Mouse (Mus musculus): ENCODE measurements around the gene Btnl1.
A peak's percentile ranks its signal among the peaks of the same experiment; 100 is the strongest.

Gene Btnl1

DNA sequence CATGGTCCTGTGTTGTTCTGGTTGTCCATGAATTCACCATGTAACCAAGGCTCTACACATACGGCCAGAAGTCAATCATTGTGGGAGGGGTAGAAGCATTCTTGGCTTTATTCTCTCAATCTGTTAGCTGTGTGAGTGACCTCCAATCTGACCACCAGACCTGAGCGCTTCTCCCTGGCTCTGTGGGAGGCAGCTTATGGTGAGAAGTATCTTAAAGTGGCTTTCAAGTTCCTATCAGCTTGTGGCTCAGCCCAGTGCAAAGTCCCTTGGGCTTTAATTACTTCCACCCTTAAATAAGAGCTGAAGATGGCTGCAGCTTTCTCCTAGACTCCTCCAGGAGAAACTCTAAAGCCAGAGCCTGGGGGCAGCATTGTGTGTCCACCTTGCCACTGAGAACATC, at the start of gene Btnl1:
Gene Btnl1, plus strand, starts transcription at position 286 of the 400 bp plus-strand sequence.
- DNase-seq (ENCODE audit: low read depth, low spot score), result no peak

- DNase-seq (ENCODE audit: low read depth, low spot score), result no peak
Measured at GRCm38 (mm10) chr17:34329807-34330206, 47.1 kb upstream of the Btnl1 start.

DNA sequence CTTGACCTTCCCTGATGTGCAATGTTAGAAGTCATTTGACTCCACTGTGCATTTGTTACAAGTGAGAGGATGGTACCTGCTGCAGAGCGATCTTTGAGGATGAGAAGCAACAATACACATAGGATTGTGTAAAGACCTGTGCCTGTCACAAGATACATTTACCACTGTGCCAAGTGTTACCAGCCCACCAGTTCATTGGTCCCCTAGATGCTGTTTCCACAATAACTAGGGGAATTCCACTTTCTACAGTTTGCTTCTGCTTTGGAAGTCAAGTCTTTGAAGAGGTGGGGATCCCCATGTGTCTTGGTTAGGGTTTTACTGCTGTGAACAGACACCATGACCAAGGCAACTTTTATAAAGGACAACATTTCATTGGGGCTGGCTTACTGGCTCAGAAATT, 45.7 kb upstream of the Btnl1 start:
- no peak for DNase-seq (ENCODE audit: low read depth, low spot score)

DNA sequence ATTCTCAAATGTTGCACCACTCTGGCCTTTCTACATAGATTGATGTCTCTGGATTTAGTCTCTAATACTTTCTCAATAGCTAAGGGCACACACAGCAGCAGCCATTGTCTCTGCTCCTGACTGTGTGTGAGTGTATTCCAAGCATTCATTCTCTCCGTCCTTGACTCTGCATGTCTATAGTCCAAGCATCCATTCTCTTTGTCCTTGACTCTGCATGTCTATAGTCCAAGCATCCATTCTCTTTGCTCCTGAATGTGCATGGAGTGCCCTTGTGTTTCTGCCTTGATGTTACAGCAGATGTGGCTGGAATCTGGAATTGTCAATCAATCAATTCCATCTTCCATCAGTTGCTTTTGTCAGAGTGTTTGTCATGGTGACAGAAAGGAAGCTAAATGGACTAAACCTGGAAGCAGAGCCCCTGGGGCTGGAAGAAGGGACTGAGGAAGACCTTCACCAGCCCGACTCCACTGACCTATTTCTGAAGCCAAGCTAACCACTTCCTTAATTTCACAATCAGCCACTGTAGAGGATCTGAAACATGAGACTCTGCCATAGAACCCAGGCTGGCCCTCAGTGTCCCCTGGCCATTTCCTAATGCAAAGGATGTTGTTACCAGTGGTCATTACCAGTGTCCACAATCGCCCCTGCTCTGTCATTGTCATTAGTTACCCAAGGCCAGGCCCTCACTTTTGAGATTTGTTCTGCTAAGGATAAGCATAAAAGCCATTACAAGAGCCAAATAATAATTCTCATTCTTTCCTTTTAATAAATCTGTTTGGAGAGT, 36.1 kb upstream of the Btnl1 start:
- DNase-seq (ENCODE audit: low read depth, low spot score), result no peak

DNA sequence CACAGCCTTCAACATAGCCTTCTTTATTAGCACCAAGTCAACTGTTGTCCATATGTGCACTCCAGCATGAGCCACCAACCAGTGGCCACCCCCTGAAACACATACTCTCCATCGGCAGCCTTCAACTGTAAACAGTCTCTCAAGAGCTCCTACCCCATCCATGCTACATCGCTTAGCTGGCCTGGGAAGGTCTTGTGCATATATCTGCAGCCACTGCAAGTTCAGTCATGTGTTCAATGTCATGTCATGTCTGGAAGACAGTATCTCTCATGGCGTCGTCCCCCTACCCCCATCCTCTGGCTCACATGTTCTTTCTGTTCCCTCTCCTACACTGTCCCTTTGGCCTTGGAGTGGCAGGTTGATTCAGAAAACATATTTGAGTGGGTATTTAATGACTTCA, 32.0 kb upstream of the Btnl1 start:
- no peak for DNase-seq (ENCODE audit: low read depth, low spot score)

- no peak for DNase-seq (ENCODE audit: low read depth, low spot score)
Measured at GRCm38 (mm10) chr17:34345486-34345885, 31.4 kb upstream of the Btnl1 start.

DNA sequence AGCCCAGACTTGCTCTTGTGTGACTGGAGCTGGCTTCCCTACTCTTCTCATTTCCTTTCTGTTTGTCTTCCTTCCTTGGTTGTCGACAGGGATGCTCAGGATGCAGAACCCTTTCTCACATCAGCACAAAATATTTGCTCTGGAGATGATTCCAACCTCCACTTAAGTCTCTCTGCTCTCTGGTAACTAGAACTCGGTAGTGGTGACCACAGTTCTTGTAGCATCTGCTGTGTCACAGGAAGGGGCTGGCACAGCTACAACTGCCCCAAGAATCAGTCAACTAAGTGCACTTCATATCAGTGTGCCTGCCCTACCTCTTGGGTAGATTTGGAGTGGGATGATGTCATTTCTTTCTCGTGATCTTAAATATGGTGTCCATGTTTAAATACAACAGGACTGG, 30.9 kb upstream of the Btnl1 start:
- no peak for DNase-seq (ENCODE audit: low read depth, low spot score)

GRCm38 (mm10) chr17:34347606-34348308, 29.2 kb upstream of the Btnl1 start:
- no peak for DNase-seq (ENCODE audit: low read depth, low spot score)

DNA sequence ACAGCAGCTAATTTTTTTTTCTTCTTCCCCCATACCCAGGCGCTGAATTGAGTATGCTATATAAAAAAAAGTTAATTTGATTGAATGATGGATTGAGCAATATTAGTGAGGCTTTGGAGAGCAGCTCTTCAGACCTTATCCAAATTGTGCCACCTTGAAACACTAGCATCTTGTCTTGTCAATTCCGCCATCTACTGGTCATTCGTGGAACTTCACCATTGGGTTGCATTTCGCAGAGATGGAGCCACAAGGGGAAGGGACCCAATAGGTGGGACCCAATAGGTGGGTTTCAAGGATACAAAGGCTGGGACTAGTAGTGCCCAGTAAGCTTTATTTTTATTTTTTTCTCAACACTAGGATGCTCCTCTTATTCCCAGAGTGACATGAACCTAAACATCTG, 27.5 kb upstream of the Btnl1 start:
- peak; percentile 46 for DNase-seq (ENCODE audit: low read depth, low spot score)

GRCm38 (mm10) chr17:34354539-34354938, 22.4 kb upstream of the Btnl1 start, which contains the start of gene Btnl2:
TSS of gene Btnl2 (plus strand) at chr17:34354822.
- no peak for DNase-seq (ENCODE audit: low read depth, low spot score)

- DNase-seq (ENCODE audit: low read depth, low spot score), result no peak
Measured at GRCm38 (mm10) chr17:34354940-34355339, 22.0 kb upstream of the Btnl1 start.

GRCm38 (mm10) chr17:34362954-34363546, 13.9 kb upstream of the Btnl1 start:
- no peak for DNase-seq (ENCODE audit: low read depth, low spot score)

GRCm38 (mm10) chr17:34363676-34364310, 13.1 kb upstream of the Btnl1 start:
- no peak for DNase-seq (ENCODE audit: low read depth, low spot score)

DNA sequence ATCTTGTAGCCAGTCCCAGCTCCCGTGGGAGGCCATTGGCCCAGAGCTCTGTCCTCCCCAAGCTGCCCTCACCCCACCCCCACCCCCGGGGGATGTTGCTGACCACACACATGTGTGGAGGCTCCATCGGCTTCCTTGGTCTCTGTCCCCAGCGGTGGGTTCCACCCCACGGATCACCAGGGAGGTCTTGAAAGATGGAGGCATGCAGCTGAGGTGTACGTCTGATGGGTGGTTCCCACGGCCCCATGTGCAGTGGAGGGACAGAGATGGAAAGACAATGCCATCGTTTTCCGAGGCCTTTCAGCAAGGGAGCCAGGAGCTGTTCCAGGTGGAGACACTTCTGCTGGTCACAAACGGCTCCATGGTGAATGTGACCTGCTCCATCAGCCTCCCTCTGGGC, 11.9 kb upstream of the Btnl1 start:
- no peak for DNase-seq (ENCODE audit: low read depth, low spot score)

DNA sequence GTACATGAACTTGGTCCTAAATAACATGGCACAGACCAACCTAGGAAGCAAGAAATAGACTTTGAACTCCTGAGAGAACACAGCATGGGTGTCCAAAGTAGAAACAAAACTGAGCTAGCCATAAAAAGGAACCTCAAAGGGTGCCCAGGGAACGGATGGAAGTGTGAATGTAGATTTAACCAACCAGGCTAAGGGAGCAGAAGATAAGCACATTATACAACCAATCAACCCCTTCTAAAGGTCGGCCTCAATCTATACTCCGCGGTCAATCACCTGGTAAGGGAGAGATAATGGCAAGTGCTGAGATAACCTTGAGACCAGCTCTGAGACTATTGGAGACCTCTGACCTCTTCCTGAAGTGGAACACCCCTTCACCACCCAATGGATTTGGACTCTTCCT, 6.4 kb upstream of the Btnl1 start:
- no peak for DNase-seq (ENCODE audit: low read depth, low spot score)

GRCm38 (mm10) chr17:34373055-34373709, 3.8 kb upstream of the Btnl1 start:
- DNase-seq (ENCODE audit: low read depth, low spot score), result no peak

- DNase-seq (ENCODE audit: low read depth, low spot score), result no peak
Measured at GRCm38 (mm10) chr17:34377450-34378209, 698 bp downstream of the Btnl1 start.

- DNase-seq (ENCODE audit: low read depth, low spot score), result no peak
Measured at GRCm38 (mm10) chr17:34378716-34379115, 1.8 kb downstream of the Btnl1 start.

- DNase-seq (ENCODE audit: low read depth, low spot score), result no peak
Measured at GRCm38 (mm10) chr17:34379451-34379850, 2.5 kb downstream of the Btnl1 start.

- no peak for DNase-seq (ENCODE audit: low read depth, low spot score)
Measured at GRCm38 (mm10) chr17:34381876-34382275, 4.9 kb downstream of the Btnl1 start.

- no peak for DNase-seq (ENCODE audit: low read depth, low spot score)
Measured at GRCm38 (mm10) chr17:34383212-34383611, 6.3 kb downstream of the Btnl1 start.
